Mouse (Mus musculus): ENCODE measurements around the gene Psen1. TPM values are rescaled to one million over a fixed set of nuclear protein-coding genes. Genes with fewer than 3 reads are reported as not detected.

Psen1 gene
- polyA plus RNA-seq, 1 experiment from 2014 or later: 72.9 TPM

GRCm38 (mm10) chr12:83781204-83781603 is 93.3 kb downstream of the Psen1 start:
- Histone ChIP-seq H3K9ac (ENCODE audit: low read depth, low read length) (no peak overlapping the region), H3K36me3 (ENCODE audit: control insufficient read depth, insufficient read depth, low read length) (no peaks in the 10 kb centered on the region), H3K4me1 (ENCODE audit: control insufficient read depth, insufficient read depth, low read length) (no peaks in the 10 kb centered on the region), H3K9me3 (ENCODE audit: control insufficient read depth, low read length) (no peaks in the 10 kb centered on the region), H3K4me3 (ENCODE audit: low read length) (no peak overlapping the region), H3K27ac (ENCODE audit: low read depth, low read length) (no peak overlapping the region), H3K4me2 (replicated peaks; ENCODE audit: low read depth, low read length) (no peak overlapping the region), H3K27me3 (ENCODE audit: control insufficient read depth, insufficient read depth, low read length) (no peaks in the 10 kb centered on the region)
- ATAC-seq (ENCODE audit: low FRiP score, low TSS enrichment): no peak
- 55% methylated on average over 7 of the region's 7 CpGs for WGBS

- Histone ChIP-seq H3K9me3 (ENCODE audit: control insufficient read depth, low read length) (no peaks in the 10 kb centered on the region), H3K36me3 (ENCODE audit: control insufficient read depth, insufficient read depth, low read length) (no peaks in the 10 kb centered on the region), H3K27me3 (ENCODE audit: control insufficient read depth, insufficient read depth, low read length) (no peaks in the 10 kb centered on the region), H3K27ac (ENCODE audit: low read depth, low read length) (no peak overlapping the region), H3K9ac (ENCODE audit: low read depth, low read length) (no peak overlapping the region), H3K4me3 (ENCODE audit: low read length) (no peak overlapping the region), H3K4me1 (ENCODE audit: control insufficient read depth, insufficient read depth, low read length) (no peaks in the 10 kb centered on the region), H3K4me2 (replicated peaks; ENCODE audit: low read depth, low read length) (no peak overlapping the region)
- no peak for ATAC-seq (ENCODE audit: low FRiP score, low TSS enrichment)
- 80% methylated on average over 23 of the region's 23 CpGs for WGBS
Measured at GRCm38 (mm10) chr12:83781640-83782278, 93.8 kb downstream of the Psen1 start.

- H3K4me3 ChIP-seq (ENCODE audit: low read length): no peak overlapping the region
- H3K9ac ChIP-seq (ENCODE audit: low read depth, low read length): no peak overlapping the region
- H3K27me3 ChIP-seq (ENCODE audit: control insufficient read depth, insufficient read depth, low read length): no peaks in the 10 kb centered on the region
- ATAC-seq (ENCODE audit: low FRiP score, low TSS enrichment): no peak
- H3K9me3 ChIP-seq (ENCODE audit: control insufficient read depth, low read length): no peaks in the 10 kb centered on the region
- no peaks in the 10 kb centered on the region for H3K4me1 ChIP-seq (ENCODE audit: control insufficient read depth, insufficient read depth, low read length)
- 88% methylated on average over 10 of the region's 10 CpGs for WGBS
- no peaks in the 10 kb centered on the region for H3K36me3 ChIP-seq (ENCODE audit: control insufficient read depth, insufficient read depth, low read length)
- no peak overlapping the region for H3K27ac ChIP-seq (ENCODE audit: low read depth, low read length)
- H3K4me2 ChIP-seq (replicated peaks; ENCODE audit: low read depth, low read length): no peak overlapping the region
Measured at GRCm38 (mm10) chr12:83782669-83783068, 94.7 kb downstream of the Psen1 start.

Other genes starting within 250 kb of the Psen1 start
- 14.5 and 15.5 TPM in 2 replicates for gene Dpf3, start 200.4 kb upstream of the Psen1 start, polyA plus RNA-seq (2014; fragmentation: Nextera tagmentation; extraction: Ambion mirVana)
- gene Dcaf4, start 167.7 kb upstream of the Psen1 start, polyA plus RNA-seq (2014; fragmentation: Nextera tagmentation; extraction: Ambion mirVana): 27.4 and 28.1 TPM in 2 replicates
- gene Zfyve1, start 90.9 kb upstream of the Psen1 start, polyA plus RNA-seq (2014; fragmentation: Nextera tagmentation; extraction: Ambion mirVana): 11.2 and 16.9 TPM in 2 replicates
- gene Rbm25, start 56.9 kb upstream of the Psen1 start, polyA plus RNA-seq (2014; fragmentation: Nextera tagmentation; extraction: Ambion mirVana): 277 and 284 TPM in 2 replicates
- gene Papln, start 75.5 kb downstream of the Psen1 start, polyA plus RNA-seq (2014; fragmentation: Nextera tagmentation; extraction: Ambion mirVana): 0.31 and 0.53 TPM in 2 replicates
- gene Numb, start 233.8 kb downstream of the Psen1 start, polyA plus RNA-seq (2014; fragmentation: Nextera tagmentation; extraction: Ambion mirVana): 26.4 and 34.1 TPM in 2 replicates